Mouse (Mus musculus) E14TG2a.4 (cell line): ENCODE data around the gene Gabbr2.

Experiments used
- H3K27me3 ChIP-seq: 2 replicates; pipeline ENCODE4 v1.6.1; 2014; ENCODE audit warnings: low read length, control low read depth; ENCODE audit not compliant: insufficient read depth
- H3K36me3 ChIP-seq: 2 replicates; pipeline ENCODE4 v1.6.1; 2014; ENCODE audit warnings: low read length, control low read depth; ENCODE audit not compliant: insufficient read depth
- H3K4me1 ChIP-seq: replicated peaks from 2 replicates; pipeline ENCODE4 v1.6.1; 2014; ENCODE audit warnings: low read depth, low read length, control low read depth
- H3K4me3 ChIP-seq: replicated peaks from 2 replicates; pipeline ENCODE4 v1.5.1; 2014; ENCODE audit warnings: mild to moderate bottlenecking, low read length
- H3K9me3 ChIP-seq: 2 replicates; pipeline ENCODE4 v1.6.1; 2014; ENCODE audit warnings: low read length, control low read depth
- CTCF ChIP-seq: conservative IDR thresholded peaks from 2 replicates; pipeline ENCODE4 v1.5.1; 2014; ENCODE audit warnings: low read length
- NANOG ChIP-seq: IDR thresholded peaks from 2 replicates; pipeline ENCODE4 v1.6.1; 2014; ENCODE audit warnings: borderline replicate concordance, low read length, mixed read lengths
- POU5F1 ChIP-seq: IDR thresholded peaks from 2 replicates; pipeline ENCODE4 v1.6.1; 2014; ENCODE audit warnings: low read length, borderline replicate concordance

Gene Gabbr2

GRCm38 (mm10) chr4:46992827-46993473 lies 1.3 kb upstream of the Gabbr2 start:
- no peaks in the 10 kb centered on the region for H3K9me3 ChIP-seq
- H3K27me3 ChIP-seq, result peaks cover 96% of the 10 kb centered on the region
- no peak for TF ChIP-seq NANOG
- no peak for TF ChIP-seq CTCF
- no peak for TF ChIP-seq POU5F1
- H3K4me1 ChIP-seq, result peaks cover 22% of the 10 kb centered on the region
- H3K4me3 ChIP-seq, result 0 out of 2 replicates have a peak overlapping the region, but pooled peaks have one; percentile 78
- no peaks in the 10 kb centered on the region for H3K36me3 ChIP-seq

- peaks cover 91% of the 10 kb centered on the region for H3K27me3 ChIP-seq
- H3K4me3 ChIP-seq, result peak overlapping the region; percentile 78
- no peaks in the 10 kb centered on the region for H3K9me3 ChIP-seq
- H3K36me3 ChIP-seq, result no peaks in the 10 kb centered on the region
- H3K4me1 ChIP-seq, result peaks cover 22% of the 10 kb centered on the region
- TF ChIP-seq CTCF, result no peak
- no peak for TF ChIP-seq POU5F1
- no peak for TF ChIP-seq NANOG
Measured at GRCm38 (mm10) chr4:46991959-46992316, 265 bp upstream of the Gabbr2 start.

GRCm38 (mm10) chr4:46990281-46991015 lies 1.2 kb downstream of the Gabbr2 start:
- Histone ChIP-seq H3K9me3 (no peaks in the 10 kb centered on the region), H3K27me3 (peaks cover 88% of the 10 kb centered on the region), H3K36me3 (no peaks in the 10 kb centered on the region), H3K4me3 (peak overlapping the region; percentile 78), H3K4me1 (peaks cover 22% of the 10 kb centered on the region)
- TF ChIP-seq CTCF, result no peak
- TF ChIP-seq POU5F1, result no peak
- no peak for TF ChIP-seq NANOG

- Histone ChIP-seq H3K4me3 (peak overlapping the region; percentile 78), H3K9me3 (no peaks in the 10 kb centered on the region), H3K36me3 (no peaks in the 10 kb centered on the region), H3K27me3 (peaks cover 86% of the 10 kb centered on the region), H3K4me1 (peaks cover 22% of the 10 kb centered on the region)
- TF ChIP-seq CTCF (peak; percentile 3; the same call in 1 of the 2 replicates), POU5F1 (no peak), NANOG (no peak)
Measured at GRCm38 (mm10) chr4:46989842-46990241, 1.8 kb downstream of the Gabbr2 start.

- TF ChIP-seq NANOG (no peak), CTCF (no peak), POU5F1 (no peak)
- peaks cover 86% of the 10 kb centered on the region for H3K27me3 ChIP-seq
- peaks cover 22% of the 10 kb centered on the region for H3K4me1 ChIP-seq
- no peaks in the 10 kb centered on the region for H3K9me3 ChIP-seq
- no peaks in the 10 kb centered on the region for H3K36me3 ChIP-seq
- H3K4me3 ChIP-seq, result no peak overlapping the region
Measured at GRCm38 (mm10) chr4:46988824-46989223, 2.8 kb downstream of the Gabbr2 start.

GRCm38 (mm10) chr4:46988257-46988656 lies 3.4 kb downstream of the Gabbr2 start:
- peaks cover 22% of the 10 kb centered on the region for H3K4me1 ChIP-seq
- no peaks in the 10 kb centered on the region for H3K9me3 ChIP-seq
- no peak overlapping the region for H3K4me3 ChIP-seq
- H3K36me3 ChIP-seq, result no peaks in the 10 kb centered on the region
- no peak for TF ChIP-seq CTCF
- no peak for TF ChIP-seq POU5F1
- TF ChIP-seq NANOG, result no peak
- peaks cover 84% of the 10 kb centered on the region for H3K27me3 ChIP-seq

- no peak overlapping the region for H3K4me3 ChIP-seq
- H3K4me1 ChIP-seq, result peaks cover 22% of the 10 kb centered on the region
- no peaks in the 10 kb centered on the region for H3K9me3 ChIP-seq
- TF ChIP-seq NANOG (no peak), POU5F1 (no peak), CTCF (no peak)
- H3K36me3 ChIP-seq, result no peaks in the 10 kb centered on the region
- peaks cover 84% of the 10 kb centered on the region for H3K27me3 ChIP-seq
Measured at GRCm38 (mm10) chr4:46987809-46988208, 3.9 kb downstream of the Gabbr2 start.

GRCm38 (mm10) chr4:46986054-46986453 lies 5.6 kb downstream of the Gabbr2 start:
- TF ChIP-seq NANOG (no peak), POU5F1 (no peak), CTCF (no peak)
- Histone ChIP-seq H3K27me3 (peaks cover 86% of the 10 kb centered on the region), H3K9me3 (peaks cover 3% of the 10 kb centered on the region; the same call in 1 of the 2 replicates), H3K36me3 (no peaks in the 10 kb centered on the region), H3K4me1 (peaks cover 17% of the 10 kb centered on the region), H3K4me3 (no peak overlapping the region)

- no peak for TF ChIP-seq NANOG
- no peak for TF ChIP-seq CTCF
- no peak for TF ChIP-seq POU5F1
- no peak overlapping the region for H3K4me3 ChIP-seq
Measured at GRCm38 (mm10) chr4:46982912-46983311, 8.8 kb downstream of the Gabbr2 start.

More at GRCm38 (mm10) chr4:46982912-46983311, 8.8 kb downstream of the Gabbr2 start:
- no peaks in the 10 kb centered on the region for H3K4me1 ChIP-seq
- no peaks in the 10 kb centered on the region for H3K36me3 ChIP-seq
- peaks cover 63% of the 10 kb centered on the region for H3K27me3 ChIP-seq
- H3K9me3 ChIP-seq, result peaks cover 3% of the 10 kb centered on the region; the same call in 1 of the 2 replicates
